Mouse (Mus musculus) spleen, postnatal 14 days (tissue): Measurements from ENCODE around the gene Gc.

ENCODE experiments used
- DNase-seq, 2 experiments: peaks; one replicate each; pipeline ENCODE4 v3.0.0; 2021 to 2022; ENCODE audit warnings: low spot score in 2 of 2

Gc gene

GRCm38 (mm10) chr5:89457554-89458062 lies at the start of gene Gc:
Gene Gc, minus strand, starts transcription at chr5:89457898.
- no peak for DNase-seq

- DNase-seq: no peak
Observed at GRCm38 (mm10) chr5:89500182-89500581, 42.5 kb upstream of the Gc start.

- DNase-seq: no peak
Observed at GRCm38 (mm10) chr5:89492560-89492959, 34.9 kb upstream of the Gc start.

GRCm38 (mm10) chr5:89470483-89470882 lies 12.8 kb upstream of the Gc start:
- no peak for DNase-seq

- no peak for DNase-seq
Observed at GRCm38 (mm10) chr5:89467886-89468285, 10.2 kb upstream of the Gc start.

- DNase-seq: no peak
Observed at GRCm38 (mm10) chr5:89467045-89467444, 9.3 kb upstream of the Gc start.

- no peak for DNase-seq
Observed at GRCm38 (mm10) chr5:89466275-89466674, 8.6 kb upstream of the Gc start.

- no peak for DNase-seq
Observed at GRCm38 (mm10) chr5:89461817-89462216, 4.1 kb upstream of the Gc start.

- no peak for DNase-seq
Observed at GRCm38 (mm10) chr5:89459591-89459990, 1.9 kb upstream of the Gc start.

GRCm38 (mm10) chr5:89458987-89459386 lies 1.3 kb upstream of the Gc start:
- DNase-seq: no peak

- no peak for DNase-seq
Observed at GRCm38 (mm10) chr5:89455526-89455925, 2.2 kb downstream of the Gc start.

- DNase-seq: no peak
Observed at GRCm38 (mm10) chr5:89450798-89451197, 6.9 kb downstream of the Gc start.

- DNase-seq: no peak
Observed at GRCm38 (mm10) chr5:89449325-89449724, 8.4 kb downstream of the Gc start.

GRCm38 (mm10) chr5:89447978-89448377 lies 9.7 kb downstream of the Gc start:
- no peak for DNase-seq

GRCm38 (mm10) chr5:89444360-89444759 lies 13.3 kb downstream of the Gc start:
- no peak for DNase-seq

- DNase-seq: no peak
Observed at GRCm38 (mm10) chr5:89411536-89411935, 46.2 kb downstream of the Gc start.

- DNase-seq: no peak
Observed at GRCm38 (mm10) chr5:89407376-89408082, 50.2 kb downstream of the Gc start.

- no peak for DNase-seq
Observed at GRCm38 (mm10) chr5:89405132-89405531, 52.6 kb downstream of the Gc start.

- DNase-seq: no peak
Observed at GRCm38 (mm10) chr5:89390405-89390804, 67.3 kb downstream of the Gc start.

GRCm38 (mm10) chr5:89384204-89384603 lies 73.5 kb downstream of the Gc start:
- no peak for DNase-seq

- DNase-seq: no peak
Observed at GRCm38 (mm10) chr5:89381340-89381739, 76.4 kb downstream of the Gc start.

GRCm38 (mm10) chr5:89370140-89370539 lies 87.6 kb downstream of the Gc start:
- no peak for DNase-seq

GRCm38 (mm10) chr5:89368045-89368743 lies 89.5 kb downstream of the Gc start:
- DNase-seq: no peak
